Mouse (Mus musculus): Measurements from ENCODE around the gene Drd3. TPM values are rescaled to one million over a fixed set of nuclear protein-coding genes. Genes with fewer than 3 reads are reported as not detected.

The Drd3 gene
- total and polyA plus RNA-seq, 3 experiments, result not detected

DNA sequence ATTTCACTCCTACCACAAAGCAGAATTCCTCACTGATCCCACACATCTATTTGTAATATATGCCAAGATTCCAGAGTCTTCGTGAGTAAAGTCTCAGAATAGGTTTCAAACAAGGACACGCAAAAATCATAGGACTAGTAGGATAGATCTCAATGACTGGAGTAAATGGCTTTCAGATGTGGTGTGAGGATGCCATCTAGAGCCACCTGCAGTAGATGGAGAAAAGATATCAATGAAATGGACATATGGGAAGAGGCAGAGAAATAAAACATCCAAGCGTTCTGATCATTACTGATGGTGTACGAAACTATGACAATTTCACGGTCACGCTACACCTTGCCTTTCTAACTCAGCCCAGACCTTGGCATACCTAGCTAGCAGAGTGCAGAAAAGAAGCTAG, 64.6 kb downstream of the Drd3 start:
- H3K4me1 ChIP-seq (ENCODE audit: control insufficient read depth in 1 of 2, insufficient read depth in 2 of 2), result peaks cover 3 to 9% of the 10 kb centered on the region in 2 experiments
- in situ Hi-C loops (cut with MboI; ENCODE audit: low pct_ligation_motif_present, low pct_unique_long_range_greater_than_20kb, low sequenced_read_pairs) (loop anchor here (25.0 kb wide), 1 partner anchor 431 kb away; no protein-coding TSS in a partner anchor), dilution Hi-C loops (cut with MboI; ENCODE audit: extremely low pct_ligation_motif_present, extremely low pct_unique_long_range_greater_than_20kb, low sequenced_read_pairs) (no loop called here)
- no peak overlapping the region for H3K9ac ChIP-seq (ENCODE audit: insufficient read depth, low read depth)
- no peaks in the 10 kb centered on the region for H3K27me3 ChIP-seq (replicated peaks)
- no peaks in the 10 kb centered on the region for H3K9me3 ChIP-seq (replicated peaks; ENCODE audit: low read length)
- no peaks in the 10 kb centered on the region for H3K79me2 ChIP-seq (replicated peaks; ENCODE audit: control insufficient read depth, extremely low read depth, insufficient read depth, poor library complexity, severe bottlenecking)
- no peak overlapping the region for H3K4me3 ChIP-seq (replicated peaks in 1 of 3; ENCODE audit: low read depth in 2 of 3, low read length in 2 of 3, poor library complexity in 1 of 3)
- no peak for DNase-seq (ENCODE audit: extremely low read depth)
- no peak overlapping the region for H3K27ac ChIP-seq (ENCODE audit: insufficient read depth, low read depth)
- H3K4me2 ChIP-seq (ENCODE audit: insufficient read depth, low read depth, poor library complexity, severe bottlenecking), result no peak overlapping the region
- TF ChIP-seq RCOR1 (conservative IDR thresholded peaks at IDR 0.05; ENCODE audit: low read depth, low read length) (no peak), SMC3 (IDR thresholded peaks at IDR 0.05; ENCODE audit: low read depth, low read length) (peak; percentile 15; the same call in 1 of the 2 replicates), MAFK (IDR thresholded peaks at IDR 0.05; ENCODE audit: insufficient replicate concordance, low read length) (no peak), RAD21 (IDR thresholded peaks at IDR 0.05; ENCODE audit: low read depth, low read length) (peak; percentile 53), CTCF (conservative IDR thresholded peaks at IDR 0.05 in 1 of 2, IDR thresholded peaks at IDR 0.05 in 1 of 2; ENCODE audit: low read depth in 2 of 2, low read length in 2 of 2) (peak in 1 of 2 experiments; percentile 38; a peak in 2 of 4 replicates)
- no peaks in the 10 kb centered on the region for H3K36me3 ChIP-seq (replicated peaks in 1 of 2; ENCODE audit: control insufficient read depth in 1 of 2, insufficient read depth in 1 of 2, low read length in 1 of 2)

GRCm38 (mm10) chr16:43827492-43827891, 73.7 kb downstream of the Drd3 start:
- Histone ChIP-seq H3K4me3 (replicated peaks in 1 of 3; ENCODE audit: low read depth in 2 of 3, low read length in 2 of 3, poor library complexity in 1 of 3) (no peak overlapping the region), H3K27ac (ENCODE audit: insufficient read depth, low read depth) (no peak overlapping the region), H3K36me3 (replicated peaks in 1 of 2; ENCODE audit: control insufficient read depth in 1 of 2, insufficient read depth in 1 of 2, low read length in 1 of 2) (no peaks in the 10 kb centered on the region), H3K9me3 (replicated peaks; ENCODE audit: low read length) (no peaks in the 10 kb centered on the region), H3K4me1 (ENCODE audit: control insufficient read depth in 1 of 2, insufficient read depth in 2 of 2) (peaks cover 0 to 8% of the 10 kb centered on the region in 2 experiments; a peak in 1 of 4 replicates), H3K4me2 (ENCODE audit: insufficient read depth, low read depth, poor library complexity, severe bottlenecking) (no peak overlapping the region), H3K79me2 (replicated peaks; ENCODE audit: control insufficient read depth, extremely low read depth, insufficient read depth, poor library complexity, severe bottlenecking) (no peaks in the 10 kb centered on the region), H3K27me3 (replicated peaks) (peaks cover 1% of the 10 kb centered on the region), H3K9ac (ENCODE audit: insufficient read depth, low read depth) (no peak overlapping the region)
- DNase-seq (ENCODE audit: extremely low read depth), result no peak
- in situ Hi-C loops (cut with MboI; ENCODE audit: low pct_ligation_motif_present, low pct_unique_long_range_greater_than_20kb, low sequenced_read_pairs) (no loop called here), dilution Hi-C loops (cut with MboI; ENCODE audit: extremely low pct_ligation_motif_present, extremely low pct_unique_long_range_greater_than_20kb, low sequenced_read_pairs) (no loop called here)
- TF ChIP-seq E2F4 (IDR thresholded peaks at IDR 0.05; ENCODE audit: insufficient replicate concordance, low read depth, low read length) (no peak), SIN3A (IDR thresholded peaks at IDR 0.05; ENCODE audit: low read length) (no peak), NRF1 (IDR thresholded peaks at IDR 0.05; ENCODE audit: low read depth, low read length) (no peak), ZNF384 (IDR thresholded peaks at IDR 0.05; ENCODE audit: low read depth, low read length) (no peak), MEF2A (IDR thresholded peaks at IDR 0.05; ENCODE audit: borderline replicate concordance, low read depth, low read length) (no peak)

GRCm38 (mm10) chr16:43831957-43832356, 78.1 kb downstream of the Drd3 start:
- no peak overlapping the region for H3K4me2 ChIP-seq (ENCODE audit: insufficient read depth, low read depth, poor library complexity, severe bottlenecking)
- TF ChIP-seq ZMIZ1 (IDR thresholded peaks at IDR 0.05; ENCODE audit: low read depth, low read length), result no peak
- TF ChIP-seq USF2 (conservative IDR thresholded peaks at IDR 0.05; ENCODE audit: low read depth, low read length), result no peak
- TF ChIP-seq MAZ (IDR thresholded peaks at IDR 0.05; ENCODE audit: low read depth, low read length), result no peak
- TF ChIP-seq RAD21 (IDR thresholded peaks at IDR 0.05; ENCODE audit: low read depth, low read length), result no peak
- TF ChIP-seq SMC3 (IDR thresholded peaks at IDR 0.05; ENCODE audit: low read depth, low read length), result no peak
- no peak for TF ChIP-seq ZNF384 (IDR thresholded peaks at IDR 0.05; ENCODE audit: low read depth, low read length)
- no peak for TF ChIP-seq SIN3A (IDR thresholded peaks at IDR 0.05; ENCODE audit: low read length)
- no peak for DNase-seq (ENCODE audit: extremely low read depth)
- dilution Hi-C loops (cut with MboI; ENCODE audit: extremely low pct_ligation_motif_present, extremely low pct_unique_long_range_greater_than_20kb, low sequenced_read_pairs) (no loop called here), in situ Hi-C loops (cut with MboI; ENCODE audit: low pct_ligation_motif_present, low pct_unique_long_range_greater_than_20kb, low sequenced_read_pairs) (no loop called here)
- H3K79me2 ChIP-seq (replicated peaks; ENCODE audit: control insufficient read depth, extremely low read depth, insufficient read depth, poor library complexity, severe bottlenecking), result no peaks in the 10 kb centered on the region
- no peak overlapping the region for H3K4me3 ChIP-seq (replicated peaks in 1 of 3; ENCODE audit: low read depth in 2 of 3, low read length in 2 of 3, poor library complexity in 1 of 3)
- H3K9ac ChIP-seq (ENCODE audit: insufficient read depth, low read depth), result no peak overlapping the region
- no peaks in the 10 kb centered on the region for H3K9me3 ChIP-seq (replicated peaks; ENCODE audit: low read length)
- H3K27me3 ChIP-seq (replicated peaks), result peaks cover 1% of the 10 kb centered on the region
- no peaks in the 10 kb centered on the region for H3K36me3 ChIP-seq (replicated peaks in 1 of 2; ENCODE audit: control insufficient read depth in 1 of 2, insufficient read depth in 1 of 2, low read length in 1 of 2)
- H3K4me1 ChIP-seq (ENCODE audit: control insufficient read depth in 1 of 2, insufficient read depth in 2 of 2), result peaks cover 2 to 18% of the 10 kb centered on the region in 2 experiments; a peak in 3 of 4 replicates
- H3K27ac ChIP-seq (ENCODE audit: insufficient read depth, low read depth), result no peak overlapping the region

Data from CH12.LX (cell line).